Comparison of ENCODE assay signal across 8 mouse cellular contexts in the genomic region with DNA sequence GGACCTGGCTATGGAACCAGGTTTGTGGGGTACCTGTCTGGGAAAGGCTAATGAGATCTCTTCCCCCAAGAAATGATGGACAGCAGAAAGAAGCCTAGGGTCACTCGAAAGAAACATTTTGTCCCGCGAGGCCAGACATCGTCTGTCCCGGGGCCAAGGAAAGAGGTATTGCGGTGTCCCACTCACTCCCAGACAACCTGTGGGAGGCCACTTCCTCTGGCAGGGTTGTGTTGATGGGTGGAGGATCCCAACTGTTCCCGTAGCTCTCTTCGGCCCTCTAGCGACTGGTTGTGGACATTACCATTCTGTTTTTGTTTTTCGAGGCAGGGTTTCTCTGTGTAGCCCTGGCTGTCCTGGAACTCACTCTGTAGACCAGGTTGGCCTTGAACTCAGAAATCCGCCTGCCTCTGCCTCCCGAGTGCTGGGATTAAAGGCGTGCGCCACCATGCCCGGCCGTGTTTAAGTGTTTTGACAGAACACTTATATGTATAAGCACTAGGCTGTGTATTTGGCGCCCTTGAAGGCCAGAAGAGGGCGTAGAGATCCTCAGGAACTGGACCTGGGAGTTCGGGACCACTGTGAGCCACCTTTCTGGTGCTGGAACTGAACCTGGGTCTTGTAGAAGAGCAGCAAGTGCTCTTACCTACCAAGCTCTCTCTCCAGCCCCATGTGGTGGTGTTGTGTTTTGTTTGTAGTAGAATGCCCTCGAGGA. TPM values are rescaled to one million over a fixed set of nuclear protein-coding genes. Genes with fewer than 3 reads are reported as not detected.
A peak's percentile ranks its signal among the peaks of the same experiment; 100 is the strongest.
DNase-seq lines count a peak whose midpoint lies in the region; ATAC-seq and TF ChIP-seq lines count a peak whose summit lies in the region.

No protein-coding gene starts in this region.

- peak; percentile 82 for TF ChIP-seq RAD21 in MEL (IDR thresholded peaks at IDR 0.05; ENCODE audit: low read depth, low read length)

- DNase-seq in MEL (ENCODE audit: low read depth, low spot score), result peak; percentile 95
- peak; percentile 84 for DNase-seq in kidney, postnatal 10 days
- peak; percentile 91 for DNase-seq in lung, embryonic 14.5 days
- peak; percentile 65 for DNase-seq in thymus, postnatal 25 days

- peak; percentile 56; the same call in 1 of the 2 replicates for ATAC-seq in heart, embryonic 16.5 days (replicated peaks; ENCODE audit: extremely low read depth, insufficient read depth, low FRiP score)
- ATAC-seq in lung, embryonic 14.5 days (ENCODE audit: insufficient read depth), result peak; percentile 57

- no peaks in the 10 kb centered on the region for H3K9me3 ChIP-seq in MEL (replicated peaks; ENCODE audit: insufficient read depth, low read length)
- H3K9me3 ChIP-seq in erythroblast, embryonic 14.5 days (ENCODE audit: control insufficient read depth, low read length), result no peaks in the 10 kb centered on the region
- no peaks in the 10 kb centered on the region for H3K9me3 ChIP-seq in heart, embryonic 16.5 days (replicated peaks; ENCODE audit: control insufficient read depth, low read length)
- H3K9me3 ChIP-seq in lung, embryonic 14.5 days (ENCODE audit: low read depth, low read length), result no peaks in the 10 kb centered on the region

- peaks cover 8 to 27% of the 10 kb centered on the region in 2 experiments; a peak in 3 of 4 replicates for H3K4me1 ChIP-seq in MEL (ENCODE audit: control insufficient read depth in 1 of 2, insufficient read depth in 2 of 2, low read length in 2 of 2)
- 0 out of 2 replicates have a peak, but pooled peaks cover 3% of the 10 kb centered on the region for H3K4me1 ChIP-seq in brown adipose tissue, adult 24 weeks (ENCODE audit: control insufficient read depth, insufficient read depth, insufficient read length, low read length)
- H3K4me1 ChIP-seq in erythroblast, embryonic 14.5 days (ENCODE audit: control insufficient read depth), result peaks cover 96% of the 10 kb centered on the region
- peaks cover 19% of the 10 kb centered on the region for H3K4me1 ChIP-seq in heart, embryonic 16.5 days (ENCODE audit: control insufficient read depth, insufficient read depth, low read length)
- peaks cover 13% of the 10 kb centered on the region for H3K4me1 ChIP-seq in lung, embryonic 14.5 days (ENCODE audit: insufficient read depth)
- H3K4me1 ChIP-seq in olfactory bulb, adult 2 months (ENCODE audit: control insufficient read depth, insufficient read depth, low read length), result peaks cover 34% of the 10 kb centered on the region

- peak; percentile 8 to 63; a peak in 1 of 4 replicates for TF ChIP-seq POLR2A in MEL (IDR thresholded peaks at IDR 0.05; ENCODE audit: control insufficient read depth in 1 of 2, insufficient read depth in 1 of 2, low read depth in 1 of 2, low read length in 2 of 2, poor library complexity in 1 of 2)
- no peak for TF ChIP-seq POLR2A in olfactory bulb, adult 2 months (IDR thresholded peaks at IDR 0.05; ENCODE audit: insufficient read depth, low read depth, low read length)

- no peaks in the 10 kb centered on the region for H3K27me3 ChIP-seq in MEL (ENCODE audit: control insufficient read depth in 1 of 2, insufficient read depth in 2 of 2, low read length in 2 of 2)
- peaks cover 42% of the 10 kb centered on the region for H3K27me3 ChIP-seq in erythroblast, embryonic 14.5 days (ENCODE audit: control insufficient read depth)
- H3K27me3 ChIP-seq in heart, embryonic 16.5 days (ENCODE audit: control insufficient read depth, insufficient read depth, low read length), result peaks cover 31% of the 10 kb centered on the region
- H3K27me3 ChIP-seq in lung, embryonic 14.5 days (ENCODE audit: insufficient read depth, low read length), result peaks cover 40% of the 10 kb centered on the region

- peak overlapping the region; percentile 98 for H3K4me2 ChIP-seq in heart, embryonic 16.5 days (ENCODE audit: low read depth, low read length)
- H3K4me2 ChIP-seq in lung, embryonic 14.5 days, result peak overlapping the region; percentile 99

- peaks cover 35% of the 10 kb centered on the region for H3K79me2 ChIP-seq in MEL (ENCODE audit: control insufficient read depth, insufficient read depth, low read length, poor library complexity)

- TF ChIP-seq EP300 in MEL (IDR thresholded peaks at IDR 0.05; ENCODE audit: low read depth in 1 of 2, low read length in 2 of 2), result 0 out of 4 replicates have a peak, but pooled peaks of 1 of the 2 experiments have one; percentile 35

- peak; percentile 76 to 83 (median 77) for TF ChIP-seq CTCF in MEL (IDR thresholded peaks at IDR 0.05 in 2 of 3, conservative IDR thresholded peaks at IDR 0.05 in 1 of 3; ENCODE audit: control insufficient read depth in 1 of 3, insufficient read depth in 1 of 3, low read depth in 2 of 3, low read length in 3 of 3, poor library complexity in 1 of 3, severe bottlenecking in 1 of 3)
- TF ChIP-seq CTCF in lung, embryonic 14.5 days (IDR thresholded peaks at IDR 0.05; ENCODE audit: low read depth), result peak; percentile 87
- peak; percentile 29; the same call in 1 of the 2 replicates for TF ChIP-seq CTCF in olfactory bulb, adult 2 months (IDR thresholded peaks at IDR 0.05; ENCODE audit: insufficient read depth, low read depth, low read length)

- WGBS in heart, embryonic 16.5 days, result 17% methylated on average over 20 of the region's 20 CpGs
- WGBS in lung, embryonic 14.5 days, result 16% methylated on average over 20 of the region's 20 CpGs
- WGBS in olfactory bulb, adult 2 months, result 15% methylated on average over 20 of the region's 20 CpGs

- peak overlapping the region; percentile 73 for H3K27ac ChIP-seq in MEL (ENCODE audit: control insufficient read depth, low read depth, low read length)
- H3K27ac ChIP-seq in brown adipose tissue, adult 24 weeks (replicated peaks; ENCODE audit: low read depth, low read length), result no peak overlapping the region
- H3K27ac ChIP-seq in heart, embryonic 16.5 days (ENCODE audit: low read length), result no peak overlapping the region
- H3K27ac ChIP-seq in lung, embryonic 14.5 days (ENCODE audit: low read depth), result 0 out of 2 replicates have a peak overlapping the region, but pooled peaks have one; percentile 10
- no peak overlapping the region for H3K27ac ChIP-seq in olfactory bulb, adult 2 months (ENCODE audit: insufficient read depth, low read depth, low read length)

- peak overlapping the region; percentile 80 to 83 for H3K4me3 ChIP-seq in MEL (ENCODE audit: control insufficient read depth in 1 of 2, insufficient read depth in 1 of 2, low read depth in 2 of 2, low read length in 2 of 2)
- peak overlapping the region; percentile 64 for H3K4me3 ChIP-seq in brown adipose tissue, adult 24 weeks (ENCODE audit: insufficient read depth, low read depth, low read length)
- H3K4me3 ChIP-seq in erythroblast, embryonic 14.5 days (replicated peaks), result peak overlapping the region; percentile 70
- H3K4me3 ChIP-seq in heart, embryonic 16.5 days (ENCODE audit: low read length), result peak overlapping the region; percentile 59
- H3K4me3 ChIP-seq in lung, embryonic 14.5 days (ENCODE audit: low read depth, low read length), result peak overlapping the region; percentile 55
- peak overlapping the region; percentile 47 for H3K4me3 ChIP-seq in olfactory bulb, adult 2 months (ENCODE audit: insufficient read depth, low read depth, low read length)

- H3K36me3 ChIP-seq in MEL (ENCODE audit: control insufficient read depth in 1 of 2, insufficient read depth in 2 of 2, low read length in 2 of 2), result peaks cover 3 to 17% of the 10 kb centered on the region in 2 experiments; a peak in 3 of 4 replicates
- peaks cover 56% of the 10 kb centered on the region for H3K36me3 ChIP-seq in erythroblast, embryonic 14.5 days (ENCODE audit: control insufficient read depth)
- H3K36me3 ChIP-seq in heart, embryonic 16.5 days (ENCODE audit: control insufficient read depth, insufficient read depth), result peaks cover 5% of the 10 kb centered on the region
- peaks cover 16% of the 10 kb centered on the region for H3K36me3 ChIP-seq in lung, embryonic 14.5 days (ENCODE audit: insufficient read depth)

- H3K9ac ChIP-seq in MEL (ENCODE audit: control insufficient read depth, low read depth, low read length, poor library complexity, severe bottlenecking), result peak overlapping the region; percentile 85
- peak overlapping the region; percentile 54; the same call in 1 of the 2 replicates for H3K9ac ChIP-seq in heart, embryonic 16.5 days (ENCODE audit: low read length)
- peak overlapping the region; percentile 58; the same call in 1 of the 2 replicates for H3K9ac ChIP-seq in lung, embryonic 14.5 days

RNA-seq across cellular contexts. Expression of a gene that starts 3.6 kb away (rescaled TPM):
- total RNA-seq in MEL (2012; rRNA removed), result 77.5 and 127 TPM in 2 replicates
- 10 to 100 TPM in 1 of 2 experiments, not detected in 1; 53.5 TPM for polyA plus RNA-seq in MEL (2012; ENCODE audit: insufficient read depth in 1 of 2, insufficient read length in 2 of 2, low read depth in 1 of 2, low replicate concordance in 2 of 2, missing spikeins in 1 of 2)
- polyA plus RNA-seq in brown adipose tissue, adult 24 weeks (2012; ENCODE audit: insufficient read depth, insufficient read length, missing spikeins), result not detected in 2 replicates
- polyA plus RNA-seq in erythroblast, embryonic 14.5 days (2012), result 13.6 and 14.3 TPM in 2 replicates
- 3.6 and 4.5 TPM in 2 replicates for polyA plus RNA-seq in heart, embryonic 16.5 days (2015; fragmentation: Nextera tagmentation; extraction: Ambion mirVana)
- polyA plus RNA-seq in lung, embryonic 14.5 days (2014; fragmentation: Nextera tagmentation; extraction: Ambion mirVana), result 4.0 and 5.5 TPM in 2 replicates
- polyA plus RNA-seq in olfactory bulb, adult 2 months (2012; ENCODE audit: insufficient read depth, insufficient read length, low replicate concordance, missing spikeins), result not detected in 2 replicates

RNA-seq across cellular contexts. Expression of a gene that starts 40.3 kb away (rescaled TPM):
- 142 and 155 TPM in 2 replicates for total RNA-seq in MEL (2012; rRNA removed)
- polyA plus RNA-seq in MEL (2012; ENCODE audit: insufficient read depth in 1 of 2, insufficient read length in 2 of 2, low read depth in 1 of 2, low replicate concordance in 2 of 2, missing spikeins in 1 of 2), result 100 to 1,000 TPM in 1 of 2 experiments, not detected in 1; 112 TPM
- 19.2 and 19.3 TPM in 2 replicates for polyA plus RNA-seq in brown adipose tissue, adult 24 weeks (2012; ENCODE audit: insufficient read depth, insufficient read length, missing spikeins)
- polyA plus RNA-seq in erythroblast, embryonic 14.5 days (2012), result 1.2 and 1.4 TPM in 2 replicates
- polyA plus RNA-seq in heart, embryonic 16.5 days (2015; fragmentation: Nextera tagmentation; extraction: Ambion mirVana), result 98.6 and 99.1 TPM in 2 replicates
- polyA plus RNA-seq in lung, embryonic 14.5 days (2014; fragmentation: Nextera tagmentation; extraction: Ambion mirVana), result 191 and 206 TPM in 2 replicates
- polyA plus RNA-seq in olfactory bulb, adult 2 months (2012; ENCODE audit: insufficient read depth, insufficient read length, low replicate concordance, missing spikeins), result not detected in 2 replicates

RNA-seq across cellular contexts. Expression of a gene that starts 46.9 kb away (rescaled TPM):
- total RNA-seq in MEL (2012; rRNA removed), result 22.9 and 31.1 TPM in 2 replicates
- 10 to 100 TPM in 1 of 2 experiments, not detected in 1; 42.8 TPM for polyA plus RNA-seq in MEL (2012; ENCODE audit: insufficient read depth in 1 of 2, insufficient read length in 2 of 2, low read depth in 1 of 2, low replicate concordance in 2 of 2, missing spikeins in 1 of 2)
- 7.1 and 7.8 TPM in 2 replicates for polyA plus RNA-seq in brown adipose tissue, adult 24 weeks (2012; ENCODE audit: insufficient read depth, insufficient read length, missing spikeins)
- polyA plus RNA-seq in erythroblast, embryonic 14.5 days (2012), result 71.6 and 80.5 TPM in 2 replicates
- 5.5 and 6.9 TPM in 2 replicates for polyA plus RNA-seq in heart, embryonic 16.5 days (2015; fragmentation: Nextera tagmentation; extraction: Ambion mirVana)
- 17.4 and 22.8 TPM in 2 replicates for polyA plus RNA-seq in lung, embryonic 14.5 days (2014; fragmentation: Nextera tagmentation; extraction: Ambion mirVana)
- not detected in 2 replicates for polyA plus RNA-seq in olfactory bulb, adult 2 months (2012; ENCODE audit: insufficient read depth, insufficient read length, low replicate concordance, missing spikeins)

RNA-seq across cellular contexts. Expression of a gene that starts 51.9 kb away (rescaled TPM):
- not detected in 2 replicates for total RNA-seq in MEL (2012; rRNA removed)
- polyA plus RNA-seq in MEL (2012; ENCODE audit: insufficient read depth in 1 of 2, insufficient read length in 2 of 2, low read depth in 1 of 2, low replicate concordance in 2 of 2, missing spikeins in 1 of 2), result not detected
- not detected in 2 replicates for polyA plus RNA-seq in brown adipose tissue, adult 24 weeks (2012; ENCODE audit: insufficient read depth, insufficient read length, missing spikeins)
- not detected in 2 replicates for polyA plus RNA-seq in erythroblast, embryonic 14.5 days (2012)
- polyA plus RNA-seq in heart, embryonic 16.5 days (2015; fragmentation: Nextera tagmentation; extraction: Ambion mirVana), result not detected in 2 replicates
- polyA plus RNA-seq in lung, embryonic 14.5 days (2014; fragmentation: Nextera tagmentation; extraction: Ambion mirVana), result not detected in 2 replicates
- not detected in 2 replicates for polyA plus RNA-seq in olfactory bulb, adult 2 months (2012; ENCODE audit: insufficient read depth, insufficient read length, low replicate concordance, missing spikeins)

Comparison
In these comparisons a context has a peak if more than half of its experiments do, and no peak if none do; other contexts are left out.
1. H3K27ac ChIP-seq: peak in MEL (single experiment) and lung, embryonic 14.5 days (single experiment); none in brown adipose tissue, adult 24 weeks (single experiment), heart, embryonic 16.5 days (single experiment) and olfactory bulb, adult 2 months (single experiment).
2. CTCF ChIP-seq: peak in every context shown above with its lines; median percentile 87 in lung, embryonic 14.5 days; 77 in MEL; 29 in olfactory bulb, adult 2 months.
3. Peak in every context shown above with its lines, with median percentiles within 50 percentile points of each other: DNase-seq, H3K4me3 ChIP-seq and H3K9ac ChIP-seq.